Mouse (Mus musculus) embryo, embryonic 10.5 days (tissue): Measurements from ENCODE around the gene Gm5926.
"Not testable (repeated sequence)": the region's sequence is repeated elsewhere in the genome, so short reads cannot be mapped to it uniquely, and the experiment has no call there.

Experiments
- DNase-seq: peaks from one replicate; pipeline ENCODE4 v3.0.0-alpha.2; 2015; ENCODE audit warnings: low spot score

Gene Gm5926

DNA sequence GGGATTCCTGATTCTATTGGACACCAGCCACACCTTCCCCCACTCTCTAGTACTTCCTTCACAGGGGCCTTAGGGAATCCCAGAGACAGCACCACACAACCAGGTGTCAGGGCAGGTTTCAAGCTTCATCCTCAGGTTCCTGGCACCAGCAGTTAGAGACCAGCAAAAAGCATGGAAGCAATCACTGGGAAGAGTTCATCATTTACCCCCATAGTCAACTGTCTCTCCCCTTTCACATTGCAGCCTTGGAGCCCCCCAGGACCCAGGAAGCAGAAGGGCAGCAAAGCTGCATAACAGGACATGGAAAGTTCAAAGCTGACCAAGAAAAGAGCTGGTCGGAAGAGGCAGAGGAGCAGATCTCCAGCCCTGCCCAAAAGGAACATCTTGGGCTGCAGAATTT lies at the start of gene Gm5926:
Gene Gm5926 (plus strand): TSS at position 301 of the 400 bp plus-strand sequence.
- DNase-seq = not testable (repeated sequence)

DNA sequence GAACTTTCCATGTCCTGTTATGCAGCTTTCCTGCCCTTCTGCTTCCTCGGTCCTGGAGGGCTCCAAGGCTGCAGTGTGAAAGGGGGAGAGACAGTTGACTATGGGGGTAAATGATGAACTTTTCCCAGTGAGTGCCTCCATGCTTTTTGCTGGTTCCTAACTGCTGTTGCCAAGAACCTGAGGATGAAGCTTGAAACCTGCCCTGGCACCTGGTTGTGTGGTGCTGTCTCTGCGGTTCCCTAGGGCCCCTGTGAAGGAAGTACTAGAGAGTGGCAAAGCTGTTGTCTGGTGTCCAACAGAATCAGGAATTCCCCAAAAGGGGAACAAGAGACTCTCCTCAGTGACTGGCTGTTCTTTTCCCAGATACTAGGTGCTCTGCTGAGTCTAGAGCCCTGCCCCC lies 49.5 kb upstream of the Gm5926 start:
- not testable (repeated sequence) for DNase-seq

DNA sequence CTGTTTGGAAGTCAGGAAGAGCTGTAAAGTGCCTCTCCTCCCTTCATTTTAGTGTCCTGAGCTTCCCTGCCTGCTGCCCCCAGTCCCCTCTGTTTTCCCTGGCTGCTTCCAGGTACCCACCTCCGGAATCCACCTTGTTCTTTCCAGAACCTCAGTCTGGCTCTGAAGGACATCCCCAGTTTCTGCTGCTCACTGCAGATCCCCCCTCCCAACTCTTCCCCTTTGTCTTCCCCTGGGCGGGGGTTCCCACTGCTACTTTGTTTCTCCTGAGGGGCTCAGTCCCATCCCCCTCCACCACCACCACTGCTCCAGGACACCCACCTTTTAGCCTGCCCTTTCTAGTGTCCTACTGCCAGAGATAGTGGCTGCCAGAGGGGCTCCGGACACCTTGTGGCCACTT lies 49.1 kb upstream of the Gm5926 start:
- DNase-seq = not testable (repeated sequence)
